ENCODE assay signal across 8 mouse cellular contexts in genomic region chr5:115509790-115510689, GRCm38 (mm10). TPM values are rescaled to one million over a fixed set of nuclear protein-coding genes. Genes with fewer than 3 reads are reported as not detected.
DNase-seq lines count a peak whose midpoint lies in the region; ATAC-seq and TF ChIP-seq lines count a peak whose summit lies in the region.

No protein-coding gene starts in this region.

- no peak for TF ChIP-seq EP300 in ES-Bruce4 (IDR thresholded peaks at IDR 0.05; ENCODE audit: insufficient read depth, low read depth, low read length)

- H3K4me3 ChIP-seq in forebrain, embryonic 10.5 days, result peak overlapping the region; percentile 91
- H3K4me3 ChIP-seq in forebrain, embryonic 11.5 days (ENCODE audit: low read depth, low read length), result no peak overlapping the region
- no peak overlapping the region for H3K4me3 ChIP-seq in ES-Bruce4 (ENCODE audit: low read depth, low read length)
- H3K4me3 ChIP-seq in heart, embryonic 13.5 days, result peak overlapping the region; percentile 95
- H3K4me3 ChIP-seq in liver, embryonic 16.5 days (ENCODE audit: low read depth, low read length), result peak overlapping the region; percentile 26; the same call in 1 of the 2 replicates

- no peak for TF ChIP-seq CTCF in ES-Bruce4 (IDR thresholded peaks at IDR 0.05; ENCODE audit: low read depth, low read length)

- H3K4me1 ChIP-seq in forebrain, embryonic 10.5 days, result peaks cover 64% of the 10 kb centered on the region
- peaks cover 24% of the 10 kb centered on the region for H3K4me1 ChIP-seq in forebrain, embryonic 11.5 days (replicated peaks; ENCODE audit: control insufficient read depth, insufficient read depth, low read length)
- H3K4me1 ChIP-seq in ES-Bruce4 (ENCODE audit: control insufficient read depth, insufficient read depth, low read length), result peaks cover 7% of the 10 kb centered on the region
- peaks cover 66% of the 10 kb centered on the region for H3K4me1 ChIP-seq in heart, embryonic 13.5 days
- H3K4me1 ChIP-seq in liver, embryonic 16.5 days (ENCODE audit: control insufficient read depth, low read depth, low read length), result peaks cover 54% of the 10 kb centered on the region

- no peak overlapping the region for H3K9ac ChIP-seq in forebrain, embryonic 11.5 days (ENCODE audit: low read length)
- peak overlapping the region; percentile 8; the same call in 1 of the 2 replicates for H3K9ac ChIP-seq in ES-Bruce4 (ENCODE audit: low read depth, poor library complexity, severe bottlenecking)
- H3K9ac ChIP-seq in heart, embryonic 13.5 days, result peak overlapping the region; percentile 98
- H3K9ac ChIP-seq in liver, embryonic 16.5 days (ENCODE audit: low read depth, low read length), result peak overlapping the region; percentile 7; the same call in 1 of the 2 replicates

- 61% methylated on average over 15 of the region's 15 CpGs for WGBS in forebrain, embryonic 10.5 days
- 57% methylated on average over 15 of the region's 15 CpGs for WGBS in forebrain, embryonic 11.5 days
- WGBS in heart, embryonic 13.5 days, result 57% methylated on average over 15 of the region's 15 CpGs
- 44% methylated on average over 15 of the region's 15 CpGs for WGBS in liver, embryonic 16.5 days (ENCODE audit: insufficient replicate concordance)

- H3K36me3 ChIP-seq in forebrain, embryonic 10.5 days (replicated peaks), result peaks cover 12% of the 10 kb centered on the region; the same call in 1 of the 2 replicates
- no peaks in the 10 kb centered on the region for H3K36me3 ChIP-seq in forebrain, embryonic 11.5 days (ENCODE audit: control insufficient read depth, insufficient read depth, low read length)
- no peaks in the 10 kb centered on the region for H3K36me3 ChIP-seq in ES-Bruce4 (ENCODE audit: control insufficient read depth, insufficient read depth, low read length, poor library complexity, severe bottlenecking)
- peaks cover 18% of the 10 kb centered on the region for H3K36me3 ChIP-seq in heart, embryonic 13.5 days
- H3K36me3 ChIP-seq in liver, embryonic 16.5 days (ENCODE audit: control insufficient read depth, insufficient read depth), result no peaks in the 10 kb centered on the region

- H3K27ac ChIP-seq in forebrain, embryonic 10.5 days, result peak overlapping the region; percentile 70
- H3K27ac ChIP-seq in forebrain, embryonic 11.5 days (ENCODE audit: low read depth, low read length), result no peak overlapping the region
- no peak overlapping the region for H3K27ac ChIP-seq in ES-Bruce4 (ENCODE audit: insufficient read depth, low read length)
- peak overlapping the region; percentile 75 for H3K27ac ChIP-seq in heart, embryonic 13.5 days (replicated peaks)
- H3K27ac ChIP-seq in liver, embryonic 16.5 days (ENCODE audit: low read length), result peak overlapping the region; percentile 56

- no peaks in the 10 kb centered on the region for H3K27me3 ChIP-seq in forebrain, embryonic 10.5 days (ENCODE audit: poor library complexity, severe bottlenecking)
- H3K27me3 ChIP-seq in forebrain, embryonic 11.5 days (ENCODE audit: control insufficient read depth, insufficient read depth, low read length), result no peaks in the 10 kb centered on the region
- H3K27me3 ChIP-seq in ES-Bruce4 (ENCODE audit: control insufficient read depth, insufficient read depth, low read length, poor library complexity, severe bottlenecking), result no peaks in the 10 kb centered on the region
- no peaks in the 10 kb centered on the region for H3K27me3 ChIP-seq in heart, embryonic 13.5 days (replicated peaks)
- no peaks in the 10 kb centered on the region for H3K27me3 ChIP-seq in liver, embryonic 16.5 days (ENCODE audit: control insufficient read depth, insufficient read depth, low read depth, low read length)

- TF ChIP-seq POLR2A in ES-Bruce4 (IDR thresholded peaks at IDR 0.05; ENCODE audit: insufficient read depth, low read length), result no peak

- no peak overlapping the region for H3K4me2 ChIP-seq in forebrain, embryonic 11.5 days (ENCODE audit: low read depth, low read length, severe bottlenecking)
- peak overlapping the region; percentile 94 for H3K4me2 ChIP-seq in heart, embryonic 13.5 days
- H3K4me2 ChIP-seq in liver, embryonic 16.5 days (ENCODE audit: low read depth, low read length), result peak overlapping the region; percentile 97

- H3K9me3 ChIP-seq in forebrain, embryonic 10.5 days, result no peaks in the 10 kb centered on the region
- H3K9me3 ChIP-seq in forebrain, embryonic 11.5 days (ENCODE audit: control insufficient read depth, low read length), result no peaks in the 10 kb centered on the region
- no peaks in the 10 kb centered on the region for H3K9me3 ChIP-seq in ES-Bruce4 (replicated peaks; ENCODE audit: control insufficient read depth, insufficient read depth, low read length, poor library complexity, severe bottlenecking)
- no peaks in the 10 kb centered on the region for H3K9me3 ChIP-seq in heart, embryonic 13.5 days
- H3K9me3 ChIP-seq in liver, embryonic 16.5 days (replicated peaks; ENCODE audit: control insufficient read depth, low read length), result no peaks in the 10 kb centered on the region

- DNase-seq in forebrain, embryonic 10.5 days (ENCODE audit: extremely low spot score, low spot score), result no peak
- DNase-seq in forebrain, embryonic 11.5 days (ENCODE audit: low spot score), result no peak
- DNase-seq in embryo, embryonic 10 days (ENCODE audit: low spot score), result no peak
- DNase-seq in gastrocnemius, adult 8-10 months (ENCODE audit: low spot score in 2 of 2), result no peak

- no peak for ATAC-seq in forebrain, embryonic 11.5 days (replicated peaks; ENCODE audit: low FRiP score)
- ATAC-seq in heart, embryonic 13.5 days (ENCODE audit: extremely low read depth, insufficient number of reproducible peaks, low FRiP score, low TSS enrichment), result no peak
- ATAC-seq in liver, embryonic 16.5 days (ENCODE audit: low read depth), result no peak
- ATAC-seq in megakaryocyte-erythroid progenitor cell, adult 5-6 weeks (replicated peaks; ENCODE audit: low FRiP score, low TSS enrichment, poor library complexity, severe bottlenecking), result no peak

RNA-seq across cellular contexts. Expression of gene Pxn, which starts 3.6 kb away (rescaled TPM):
- polyA plus RNA-seq in forebrain, embryonic 10.5 days (2016; fragmentation: Nextera tagmentation; extraction: Ambion mirVana), result 34.3 and 35.8 TPM in 2 replicates
- 11.9 and 12.3 TPM in 2 replicates for polyA plus RNA-seq in forebrain, embryonic 11.5 days (2014; fragmentation: Nextera tagmentation; extraction: Ambion mirVana)
- polyA plus RNA-seq in ES-Bruce4 (2011; ENCODE audit: insufficient read depth, insufficient read length, low read depth, missing spikeins), result 35.1 and 38.1 TPM in 2 replicates
- 29.7 and 31.7 TPM in 2 replicates for polyA plus RNA-seq in heart, embryonic 13.5 days (2015; fragmentation: Nextera tagmentation; extraction: Ambion mirVana)
- polyA plus RNA-seq in liver, embryonic 16.5 days (2015; fragmentation: Nextera tagmentation; extraction: Ambion mirVana), result 17.2 and 19.1 TPM in 2 replicates
- total RNA-seq in megakaryocyte-erythroid progenitor cell, adult 5-6 weeks (2014; fragmentation: Nextera tagmentation), result 31.8 and 34.0 TPM in 2 replicates
- 36.1 and 47.5 TPM in 2 replicates for total RNA-seq in megakaryocyte-erythroid progenitor cell, adult 5-6 weeks (2017)
- total RNA-seq in gastrocnemius, adult 8-10 months (2022), result 10 to 100 TPM; 76.0 to 89.9 (median 78.1) TPM

RNA-seq across cellular contexts. Expression of gene Sirt4, which starts 25.5 kb away (rescaled TPM):
- polyA plus RNA-seq in forebrain, embryonic 10.5 days (2016; fragmentation: Nextera tagmentation; extraction: Ambion mirVana), result 13.1 and 13.9 TPM in 2 replicates
- polyA plus RNA-seq in forebrain, embryonic 11.5 days (2014; fragmentation: Nextera tagmentation; extraction: Ambion mirVana), result 20.6 and 22.0 TPM in 2 replicates
- polyA plus RNA-seq in ES-Bruce4 (2011; ENCODE audit: insufficient read depth, insufficient read length, low read depth, missing spikeins), result 22.2 and 28.3 TPM in 2 replicates
- polyA plus RNA-seq in heart, embryonic 13.5 days (2015; fragmentation: Nextera tagmentation; extraction: Ambion mirVana), result 18.9 and 19.8 TPM in 2 replicates
- polyA plus RNA-seq in liver, embryonic 16.5 days (2015; fragmentation: Nextera tagmentation; extraction: Ambion mirVana), result 4.6 and 6.5 TPM in 2 replicates
- 10.7 and 20.4 TPM in 2 replicates for total RNA-seq in megakaryocyte-erythroid progenitor cell, adult 5-6 weeks (2014; fragmentation: Nextera tagmentation)
- 3.4 and 7.2 TPM in 2 replicates for total RNA-seq in megakaryocyte-erythroid progenitor cell, adult 5-6 weeks (2017)
- 10 to 100 TPM in 1 of 4 experiments, 1 to 10 TPM in 3; 7.2 to 13.5 (median 9.4) TPM for total RNA-seq in gastrocnemius, adult 8-10 months (2022)

RNA-seq across cellular contexts. Expression of gene Pla2g1b, which starts 44.0 kb away (rescaled TPM):
- polyA plus RNA-seq in forebrain, embryonic 10.5 days (2016; fragmentation: Nextera tagmentation; extraction: Ambion mirVana), result not detected in 2 replicates
- polyA plus RNA-seq in forebrain, embryonic 11.5 days (2014; fragmentation: Nextera tagmentation; extraction: Ambion mirVana), result not detected in 2 replicates
- 55.4 and 63.2 TPM in 2 replicates for polyA plus RNA-seq in ES-Bruce4 (2011; ENCODE audit: insufficient read depth, insufficient read length, low read depth, missing spikeins)
- 0.88 and 1.1 TPM in 2 replicates for polyA plus RNA-seq in heart, embryonic 13.5 days (2015; fragmentation: Nextera tagmentation; extraction: Ambion mirVana)
- polyA plus RNA-seq in liver, embryonic 16.5 days (2015; fragmentation: Nextera tagmentation; extraction: Ambion mirVana), result not detected in 2 replicates
- not detected in 2 replicates for total RNA-seq in megakaryocyte-erythroid progenitor cell, adult 5-6 weeks (2014; fragmentation: Nextera tagmentation)
- not detected in 2 replicates for total RNA-seq in megakaryocyte-erythroid progenitor cell, adult 5-6 weeks (2017)
- total RNA-seq in gastrocnemius, adult 8-10 months (2022), result not detected

RNA-seq across cellular contexts. Expression of gene Rplp0, which starts 49.2 kb away (rescaled TPM):
- polyA plus RNA-seq in forebrain, embryonic 10.5 days (2016; fragmentation: Nextera tagmentation; extraction: Ambion mirVana), result 1,454 and 1,463 TPM in 2 replicates
- 1,156 and 1,197 TPM in 2 replicates for polyA plus RNA-seq in forebrain, embryonic 11.5 days (2014; fragmentation: Nextera tagmentation; extraction: Ambion mirVana)
- 3,041 and 3,060 TPM in 2 replicates for polyA plus RNA-seq in ES-Bruce4 (2011; ENCODE audit: insufficient read depth, insufficient read length, low read depth, missing spikeins)
- 1,009 and 1,125 TPM in 2 replicates for polyA plus RNA-seq in heart, embryonic 13.5 days (2015; fragmentation: Nextera tagmentation; extraction: Ambion mirVana)
- polyA plus RNA-seq in liver, embryonic 16.5 days (2015; fragmentation: Nextera tagmentation; extraction: Ambion mirVana), result 919 and 997 TPM in 2 replicates
- 2,668 and 3,132 TPM in 2 replicates for total RNA-seq in megakaryocyte-erythroid progenitor cell, adult 5-6 weeks (2014; fragmentation: Nextera tagmentation)
- 1,591 and 2,082 TPM in 2 replicates for total RNA-seq in megakaryocyte-erythroid progenitor cell, adult 5-6 weeks (2017)
- total RNA-seq in gastrocnemius, adult 8-10 months (2022), result 100 to 1,000 TPM; 566 to 724 (median 629) TPM

RNA-seq across cellular contexts. Expression of gene Gcn1l1, which starts 55.0 kb away (rescaled TPM):
- 64.9 and 66.1 TPM in 2 replicates for polyA plus RNA-seq in forebrain, embryonic 10.5 days (2016; fragmentation: Nextera tagmentation; extraction: Ambion mirVana)
- 54.8 and 62.4 TPM in 2 replicates for polyA plus RNA-seq in forebrain, embryonic 11.5 days (2014; fragmentation: Nextera tagmentation; extraction: Ambion mirVana)
- 62.0 and 63.3 TPM in 2 replicates for polyA plus RNA-seq in ES-Bruce4 (2011; ENCODE audit: insufficient read depth, insufficient read length, low read depth, missing spikeins)
- 24.6 and 26.7 TPM in 2 replicates for polyA plus RNA-seq in heart, embryonic 13.5 days (2015; fragmentation: Nextera tagmentation; extraction: Ambion mirVana)
- 14.1 and 14.8 TPM in 2 replicates for polyA plus RNA-seq in liver, embryonic 16.5 days (2015; fragmentation: Nextera tagmentation; extraction: Ambion mirVana)
- total RNA-seq in megakaryocyte-erythroid progenitor cell, adult 5-6 weeks (2014; fragmentation: Nextera tagmentation), result 66.1 and 67.0 TPM in 2 replicates
- total RNA-seq in megakaryocyte-erythroid progenitor cell, adult 5-6 weeks (2017), result 31.2 and 54.2 TPM in 2 replicates
- 10 to 100 TPM; 28.1 to 31.2 (median 30.6) TPM for total RNA-seq in gastrocnemius, adult 8-10 months (2022)

Comparison
In these comparisons a context has a peak if more than half of its experiments do, and no peak if none do; other contexts are left out.
1. H3K27ac ChIP-seq: peak in forebrain, embryonic 10.5 days (single experiment), heart, embryonic 13.5 days (single experiment) and liver, embryonic 16.5 days (single experiment); none in forebrain, embryonic 11.5 days (single experiment) and ES-Bruce4 (single experiment).
2. H3K4me3 ChIP-seq: peak in forebrain, embryonic 10.5 days (single experiment), heart, embryonic 13.5 days (single experiment) and liver, embryonic 16.5 days (single experiment); none in forebrain, embryonic 11.5 days (single experiment) and ES-Bruce4 (single experiment).
3. RNA of gene Pla2g1b, which starts 44.0 kb away (polyA plus RNA-seq): 55.4 to 63.2 TPM in ES-Bruce4; 0.88 to 1.1 TPM in heart, embryonic 13.5 days, not detected in liver, embryonic 16.5 days, not detected in forebrain, embryonic 10.5 days and not detected in forebrain, embryonic 11.5 days; every median in the first group is over 10 times any median in the second.